Mouse (Mus musculus) adrenal gland, adult (tissue): ENCODE data around the gene Crabp2.

Experiments used
- DNase-seq, 2 experiments: peaks; one replicate each; pipeline ENCODE4 v3.0.0; 2022 to 2023; ENCODE audit warnings: low spot score in 1 of 2; ENCODE audit not compliant: inconsistent age in 2 of 2

The Crabp2 gene

DNA sequence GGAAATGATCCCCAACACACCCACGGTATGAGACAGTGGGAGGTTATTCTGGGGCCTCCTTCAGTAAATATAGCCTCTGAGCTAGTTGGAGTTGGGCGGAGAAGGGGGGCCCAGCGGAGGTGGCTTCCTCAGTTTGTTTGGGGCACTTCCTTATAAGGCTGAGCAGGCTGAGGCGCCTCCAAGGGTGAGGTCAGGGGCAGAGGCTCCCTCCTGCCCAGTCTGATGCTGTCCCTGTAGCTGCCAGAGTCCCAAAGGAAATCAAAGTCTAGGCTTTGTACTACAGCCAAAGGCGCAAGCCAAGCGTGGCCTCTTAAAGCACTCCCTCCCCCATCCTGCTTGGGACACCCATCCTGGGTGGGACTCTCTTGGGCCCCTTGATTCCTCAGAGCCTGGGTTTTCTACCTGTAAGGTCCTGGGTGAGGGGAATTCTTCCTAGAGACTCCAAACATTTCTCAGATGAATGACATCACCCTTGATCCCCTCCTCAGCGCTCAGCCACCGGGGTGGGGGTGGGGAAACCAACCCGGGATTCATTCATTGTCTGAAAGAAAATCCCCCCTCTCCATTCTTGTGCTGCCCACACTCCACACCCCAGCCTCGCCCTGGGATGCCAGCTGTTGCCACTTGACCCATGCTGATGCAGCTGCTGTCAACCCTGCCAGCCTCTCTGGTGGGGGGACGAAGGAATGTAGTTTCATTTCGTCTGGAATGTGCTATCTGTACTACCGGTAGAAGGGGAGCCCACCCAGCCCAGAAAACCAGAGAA is 34.6 kb downstream of the Crabp2 start:
- peak; percentile 66 to 75 for DNase-seq

DNA sequence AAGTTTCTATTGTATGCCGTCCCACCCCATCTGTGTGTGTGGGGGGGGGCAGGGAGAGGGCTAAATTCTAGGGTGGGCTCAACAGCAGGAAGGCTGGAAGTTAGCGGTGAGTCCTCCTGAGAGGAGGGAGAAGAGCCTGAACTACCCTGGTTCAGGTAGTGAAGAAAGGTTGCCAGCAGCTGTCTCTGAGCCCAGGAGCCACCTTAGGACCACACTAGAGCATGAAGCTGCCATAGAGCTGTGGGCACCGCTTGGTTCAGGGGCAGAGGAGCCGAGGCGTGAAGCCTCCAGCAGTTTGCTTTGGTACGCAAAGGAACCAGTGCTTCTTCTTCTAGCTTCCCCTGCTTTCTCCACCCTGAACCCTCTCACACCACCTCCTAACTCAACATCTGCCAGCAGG is 35.2 kb downstream of the Crabp2 start:
- no peak for DNase-seq

DNA sequence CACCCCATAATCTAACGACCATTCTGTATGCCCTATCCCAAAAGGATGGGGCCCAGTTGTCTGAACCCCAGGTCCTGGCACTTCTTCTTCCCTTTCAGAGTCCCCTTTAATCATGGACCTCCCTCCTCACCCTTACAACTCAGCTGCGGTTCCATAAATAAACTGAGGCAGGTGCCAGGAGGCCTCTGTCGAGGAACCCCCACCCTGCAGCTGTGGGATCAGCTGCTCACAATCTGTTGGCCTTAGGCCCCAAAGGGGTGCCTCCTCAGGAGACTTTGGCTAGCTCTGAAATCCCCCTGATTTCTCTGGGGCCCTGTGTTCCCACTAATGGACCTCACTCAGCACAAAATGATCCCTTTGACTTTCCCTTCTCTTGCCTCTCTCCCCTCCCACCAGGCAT is 35.6 kb downstream of the Crabp2 start:
- no peak for DNase-seq

DNA sequence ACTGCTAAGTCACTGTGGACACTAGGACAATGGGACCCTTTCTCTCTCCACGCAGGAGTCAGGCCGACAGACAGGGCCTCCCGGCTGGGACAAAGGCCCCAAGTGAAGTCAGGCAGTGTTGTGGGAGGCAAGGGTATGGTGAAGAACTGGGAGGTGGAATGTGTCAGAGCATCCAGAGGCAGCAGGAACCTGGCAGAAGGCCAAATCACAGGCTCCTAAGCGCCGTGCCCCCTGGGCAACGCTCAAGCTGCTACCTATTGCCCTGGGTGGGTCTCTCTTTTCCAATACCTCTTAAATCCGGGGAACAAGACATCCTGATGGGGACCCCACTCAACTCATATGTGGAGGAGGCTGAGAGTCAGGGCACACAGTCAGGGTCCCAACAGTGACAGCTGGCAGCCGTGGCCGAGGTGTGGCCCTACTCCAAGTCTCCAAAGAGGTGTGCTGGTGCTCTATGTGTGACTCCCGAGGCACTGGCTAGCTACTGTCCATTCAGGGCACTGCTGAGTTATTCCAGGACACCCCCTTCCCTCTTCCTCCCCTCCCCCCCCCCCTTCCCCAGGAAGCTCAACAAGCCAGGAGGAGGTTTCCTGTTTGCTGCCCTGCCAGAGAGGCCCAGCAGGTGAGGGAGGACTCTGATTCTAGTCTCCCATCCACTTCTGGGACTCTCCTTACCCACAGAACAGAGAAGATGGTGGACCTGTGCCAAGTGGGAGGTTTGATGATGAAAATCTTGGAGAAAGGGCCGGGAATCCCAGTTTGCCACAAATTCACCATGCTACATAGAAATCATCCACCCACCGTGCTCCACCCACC is 37.2 kb downstream of the Crabp2 start:
- DNase-seq, result peak; percentile 41 to 58

DNA sequence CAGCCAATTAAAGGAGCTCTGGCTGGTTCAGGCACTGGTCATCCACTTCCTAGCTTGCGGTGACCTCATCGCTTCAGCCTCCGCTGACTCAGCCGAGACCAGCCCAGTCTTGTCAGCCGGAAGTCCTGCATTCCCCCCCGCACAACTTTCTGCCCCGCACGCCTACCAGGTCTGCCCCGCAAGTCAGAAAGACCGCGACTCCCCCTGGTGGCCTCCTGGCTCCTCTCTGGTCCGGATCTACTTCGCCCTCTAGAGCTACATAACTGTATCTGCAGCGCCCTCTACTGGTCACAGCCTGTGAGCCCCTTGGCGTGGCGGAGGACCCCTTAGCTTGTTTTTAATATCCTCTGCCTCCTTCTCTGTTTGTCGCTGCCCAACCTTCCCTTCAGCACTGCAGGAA is 38.4 kb downstream of the Crabp2 start:
- peak; percentile 95 to 98 for DNase-seq

DNA sequence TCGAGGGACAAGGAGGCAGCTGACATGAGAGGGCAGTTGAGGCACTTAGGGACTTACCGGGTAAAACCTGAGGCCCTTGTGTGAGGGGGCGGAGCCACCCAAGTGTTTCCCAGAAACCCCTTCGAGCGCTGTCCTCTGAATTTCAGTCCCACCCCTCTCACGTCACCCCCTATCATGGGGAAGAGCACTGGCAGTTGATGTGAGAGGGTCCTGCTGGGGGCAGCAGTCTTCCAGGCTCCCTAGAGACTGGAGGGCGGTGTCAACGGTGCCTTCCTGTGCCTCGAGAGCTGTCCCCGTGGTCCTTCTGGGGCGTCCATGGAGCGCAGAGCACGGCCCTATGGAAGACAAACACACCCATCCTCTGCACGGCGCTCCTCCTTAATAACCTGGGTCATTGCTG is 39.2 kb downstream of the Crabp2 start:
- no peak for DNase-seq

DNA sequence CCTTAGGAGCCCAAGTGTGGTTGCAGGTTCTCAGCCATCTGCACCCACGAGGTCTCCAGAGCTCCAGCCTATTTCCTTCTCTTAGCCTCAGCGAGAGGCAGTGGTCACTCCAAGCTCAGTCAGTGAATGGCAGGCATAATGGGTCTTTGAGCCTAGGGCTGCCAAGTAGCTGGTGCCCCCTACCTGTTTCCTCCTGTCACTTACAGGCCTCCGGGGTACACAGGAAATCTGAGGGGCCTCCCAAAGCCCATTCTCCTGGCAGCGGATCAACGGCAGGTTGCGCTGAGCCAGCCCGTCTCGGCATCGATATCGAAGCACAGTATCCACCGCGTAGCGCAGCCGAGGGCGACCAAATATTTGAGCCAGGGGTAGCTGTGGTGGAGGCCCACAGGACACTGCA is 39.6 kb downstream of the Crabp2 start:
- no peak for DNase-seq

DNA sequence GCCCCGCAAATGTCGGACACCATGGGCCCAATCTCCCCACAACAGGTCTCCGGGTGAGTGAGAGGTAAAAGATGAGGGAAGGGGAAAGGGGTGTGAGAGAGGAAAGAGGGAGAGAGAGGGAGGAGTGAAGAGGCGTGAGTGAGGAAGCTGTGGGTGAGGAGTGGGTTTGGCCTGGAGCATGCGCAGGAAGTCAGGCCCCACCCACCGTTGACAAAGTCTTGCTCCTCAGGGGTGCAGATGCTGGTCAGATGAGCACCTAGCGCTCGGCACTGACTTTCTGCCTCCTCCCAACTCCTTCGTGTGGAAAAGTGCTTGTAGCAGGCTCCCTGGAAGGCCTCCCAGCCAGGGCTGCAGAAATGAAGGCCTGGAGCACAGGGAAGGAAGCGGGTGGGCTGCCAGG is 41.5 kb downstream of the Crabp2 start:
- DNase-seq, result no peak

DNA sequence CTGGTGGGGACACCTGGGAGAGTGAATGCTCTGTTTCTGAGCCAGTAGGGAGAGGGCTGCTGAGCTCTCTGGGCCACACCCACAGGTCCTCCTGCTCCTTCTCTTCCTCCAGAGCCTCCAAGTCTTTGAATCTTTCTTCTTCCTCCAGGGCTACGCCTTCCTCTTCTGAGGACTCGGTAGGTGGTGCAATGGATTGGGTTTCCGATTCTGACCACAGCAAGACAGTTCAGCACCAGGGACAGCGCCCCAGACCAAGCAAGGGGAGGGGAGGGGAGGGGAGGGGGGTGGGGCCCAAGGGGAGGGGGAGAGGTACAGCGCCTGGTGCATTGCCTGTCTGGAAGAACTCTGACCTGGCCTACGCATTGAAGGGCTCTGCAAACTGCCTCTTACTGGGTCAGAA is 45.0 kb downstream of the Crabp2 start:
- no peak for DNase-seq

DNA sequence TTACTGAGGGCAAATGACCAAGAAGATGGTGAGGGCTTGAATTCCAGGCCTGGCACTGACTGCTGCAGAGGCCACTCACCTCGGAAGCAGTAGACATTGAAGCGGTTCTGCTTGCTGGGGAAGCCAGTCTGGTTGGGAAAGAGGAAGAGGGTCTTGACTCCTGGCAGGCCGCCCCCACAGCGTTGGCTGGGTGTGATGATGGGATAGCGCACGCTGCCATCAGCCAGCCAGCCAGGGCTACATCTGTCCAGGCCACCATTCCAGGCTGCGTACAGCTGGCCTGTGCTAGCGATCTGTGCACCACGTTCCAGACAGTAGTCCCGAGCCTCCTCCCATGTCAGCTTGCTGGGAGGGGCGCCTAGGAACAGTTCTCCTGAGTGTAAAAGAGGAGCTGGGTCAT is 46.9 kb downstream of the Crabp2 start:
- no peak for DNase-seq

DNA sequence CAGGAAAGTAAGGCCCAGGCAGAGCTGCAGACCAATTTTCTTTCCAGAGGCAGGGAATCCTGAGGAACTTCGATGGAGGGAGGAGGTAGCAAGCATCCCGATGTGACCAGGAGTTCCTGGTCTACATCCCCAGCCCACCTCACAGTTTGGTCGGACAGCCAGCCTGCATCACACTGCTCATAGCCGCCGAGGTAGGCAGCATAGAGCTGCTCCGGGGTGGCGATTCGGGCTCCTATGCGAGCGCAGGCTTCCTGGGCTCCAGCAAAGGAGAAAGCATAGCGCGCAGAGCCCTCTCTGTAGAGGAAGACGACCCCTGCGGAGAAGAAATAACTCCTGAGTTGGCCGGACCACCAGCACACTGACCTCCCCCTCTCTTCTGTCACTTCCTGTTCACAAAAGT is 47.9 kb downstream of the Crabp2 start:
- DNase-seq, result no peak

DNA sequence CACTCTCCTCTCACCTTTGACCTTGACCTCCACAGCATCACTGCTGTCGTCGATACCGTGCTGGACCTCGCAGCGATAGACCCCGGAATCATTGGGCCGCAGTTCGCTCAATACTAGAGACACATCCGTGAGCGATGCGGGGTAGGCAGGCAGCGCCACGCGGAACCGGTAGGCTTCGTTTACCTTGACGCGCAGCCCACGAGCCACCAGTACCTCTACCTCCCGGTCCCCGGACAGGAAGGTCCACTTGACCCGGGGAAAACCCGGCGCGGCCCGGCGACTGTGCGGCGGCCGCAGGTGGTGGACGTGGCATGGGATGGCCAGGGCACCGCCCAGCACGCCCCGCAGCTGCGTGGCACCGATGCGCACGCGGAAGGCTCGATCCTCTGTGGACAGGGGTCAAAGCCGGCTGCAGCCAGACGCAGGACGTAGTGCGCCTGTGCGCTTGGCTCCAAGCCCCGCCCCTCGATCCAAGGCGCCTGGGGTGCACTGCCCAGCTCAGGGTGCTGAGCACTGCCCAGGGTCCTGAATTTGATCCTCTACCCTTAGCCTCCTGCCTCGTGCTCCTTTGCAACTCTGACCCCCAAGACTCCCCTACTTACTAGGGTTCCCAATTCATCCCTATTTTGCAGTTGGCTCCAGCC is 48.6 kb downstream of the Crabp2 start:
- DNase-seq, result peak; percentile 44 to 65

DNA sequence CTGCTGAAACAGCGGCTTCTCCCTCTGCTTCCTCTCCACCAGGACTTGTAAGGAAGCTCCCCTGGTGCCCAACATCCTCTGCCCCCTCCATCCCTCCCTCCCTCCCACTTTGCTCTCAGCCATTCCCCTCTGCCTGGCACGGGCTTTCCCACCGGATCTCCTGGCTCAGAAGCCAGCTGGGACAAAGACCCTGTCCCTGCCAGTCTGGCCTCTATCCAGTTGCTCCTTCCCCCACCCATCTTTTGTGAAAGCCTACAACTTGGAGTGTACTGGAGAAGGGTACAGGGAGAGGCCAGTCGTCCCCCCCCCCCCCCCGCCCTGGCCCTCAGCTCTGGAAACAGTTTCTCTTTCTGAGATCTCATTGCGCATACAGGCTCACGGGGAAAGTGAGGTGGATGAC is 50.3 kb downstream of the Crabp2 start:
- no peak for DNase-seq

DNA sequence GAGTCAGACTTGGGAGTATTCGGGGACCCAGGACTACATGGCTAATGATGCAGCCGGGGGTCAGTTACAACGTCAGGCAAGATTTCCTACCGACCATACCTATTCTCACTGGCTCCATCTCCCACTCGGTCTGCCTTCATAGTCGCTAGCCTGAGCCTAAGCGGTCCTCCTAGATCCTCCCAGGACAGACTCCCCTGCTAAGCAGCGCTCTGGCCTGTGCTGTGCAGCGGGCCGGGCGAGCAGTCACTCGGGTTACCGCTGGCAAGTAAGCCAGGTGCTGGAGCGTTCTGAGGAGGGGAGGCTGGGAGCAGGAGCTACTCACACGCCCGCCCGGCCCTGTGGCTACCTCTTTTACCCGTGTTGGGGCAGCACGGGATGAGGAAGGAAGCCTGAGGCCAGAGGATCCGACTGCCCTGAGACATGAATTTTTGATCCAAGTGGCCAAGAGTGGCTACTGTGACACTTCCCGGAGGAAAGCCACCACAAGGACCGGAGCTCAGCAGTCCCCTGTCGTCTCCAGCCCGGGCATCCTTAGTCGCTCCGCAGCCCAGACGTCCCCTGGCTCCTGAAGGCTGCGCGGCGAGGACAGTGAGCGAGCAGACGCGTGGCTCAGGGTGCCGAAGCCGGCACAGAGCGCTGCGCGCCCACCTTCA is 50.9 kb downstream of the Crabp2 start:
- DNase-seq, result peak in 1 of 2 experiments; percentile 76

DNA sequence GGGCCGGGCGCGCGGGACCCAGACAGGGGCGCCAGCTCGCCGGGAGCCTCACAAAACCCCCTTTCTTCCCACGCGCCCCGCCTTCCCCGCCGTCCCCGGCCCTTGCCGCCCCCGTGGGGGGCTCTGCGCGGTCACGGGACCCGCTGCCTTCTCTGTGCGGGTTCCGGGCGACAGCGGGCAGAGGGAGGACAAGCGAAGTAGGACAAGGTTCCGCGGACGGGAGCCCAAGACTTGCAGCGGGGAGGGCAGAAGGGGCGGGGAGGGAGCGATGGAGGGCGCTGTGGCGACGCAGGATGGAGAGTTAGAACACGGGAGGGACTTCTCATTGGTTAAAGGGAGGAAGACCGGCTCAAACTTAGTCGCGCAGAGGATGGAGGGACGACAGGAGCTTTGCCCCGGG is 51.7 kb downstream of the Crabp2 start, which contains the start of gene Bcan:
TSS of gene Bcan (minus strand) at position 50 of the 400 bp plus-strand sequence.
- peak; percentile 77 to 91 for DNase-seq

DNA sequence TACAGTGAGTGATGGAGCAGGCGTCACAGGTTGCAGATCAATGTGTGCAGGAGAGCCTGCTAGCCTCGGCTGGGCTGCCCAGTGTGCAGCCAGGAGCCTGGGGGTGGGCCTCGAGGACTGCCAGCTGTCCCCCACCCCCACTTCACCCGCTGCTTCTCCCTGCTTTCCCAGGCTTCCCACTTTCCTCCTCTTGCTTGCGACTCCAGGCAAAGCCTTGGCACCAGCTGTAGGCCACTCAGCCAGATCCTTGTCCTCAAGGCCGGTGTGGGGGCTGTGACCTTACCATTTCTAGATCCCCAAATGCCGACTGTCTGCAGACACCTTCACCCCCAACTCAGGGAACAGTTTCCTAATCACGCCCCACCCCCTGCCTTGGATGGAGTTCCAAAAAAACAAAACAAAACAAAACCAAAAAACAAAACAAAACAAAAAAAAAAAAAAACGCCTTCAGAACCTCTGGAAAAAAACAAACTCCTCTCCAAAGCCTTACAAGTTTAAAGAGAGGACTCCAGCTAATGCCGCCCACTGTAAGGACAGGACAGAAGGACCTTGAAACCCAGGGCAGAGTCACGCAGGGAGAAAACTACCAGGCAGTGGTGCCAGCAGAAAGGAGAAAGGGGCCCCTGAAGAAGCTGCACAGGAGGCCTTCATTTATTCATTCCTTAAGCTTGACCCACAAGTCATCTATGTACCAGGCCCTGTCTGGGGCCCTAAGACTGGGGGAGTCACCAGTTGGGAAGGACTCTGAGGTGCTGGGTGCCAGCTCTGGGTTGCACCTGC is 52.5 kb downstream of the Crabp2 start:
- peak; percentile 78 to 92 for DNase-seq

DNA sequence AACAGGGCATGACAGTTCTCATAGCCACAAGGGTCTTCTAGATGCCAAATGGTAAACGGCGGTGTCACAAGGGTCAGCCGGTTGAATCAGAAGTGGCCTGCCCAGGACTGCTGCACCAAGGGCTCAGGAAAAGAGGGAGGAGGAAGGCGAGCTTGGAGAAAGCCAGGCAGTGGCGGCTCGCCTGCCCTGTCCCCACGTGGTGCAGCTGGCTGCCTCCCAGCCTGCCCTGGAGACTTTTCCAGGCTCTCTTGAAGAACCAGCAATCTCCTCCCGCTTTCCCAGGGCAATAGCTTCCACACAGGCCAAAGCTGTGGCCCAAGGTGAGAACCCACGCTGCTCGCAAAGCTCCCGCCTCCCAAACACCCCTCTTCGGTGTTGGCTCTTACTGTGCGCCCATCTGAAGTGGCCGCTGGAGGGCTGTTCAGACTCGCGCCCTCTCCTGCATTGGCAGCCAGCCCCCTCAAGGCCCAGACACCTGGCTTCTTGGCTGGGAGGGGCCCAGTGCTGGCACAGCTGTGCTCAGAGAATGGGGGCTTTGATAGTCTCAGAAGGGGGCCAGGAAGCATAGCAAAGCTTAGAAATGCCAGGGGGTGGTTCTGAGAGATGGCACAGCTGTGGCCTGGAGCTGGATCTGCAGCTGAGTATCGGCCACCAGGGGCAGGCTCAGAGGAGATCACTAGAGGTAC is 54.0 kb downstream of the Crabp2 start:
- peak; percentile 56 to 75 for DNase-seq
